Mouse (Mus musculus) spleen, adult 2 months (tissue): Measurements from ENCODE around the gene Rbms3. TPM values are rescaled to one million over a fixed set of nuclear protein-coding genes. Genes with fewer than 3 reads are reported as not detected.

Experiments
- DNase-seq, 2 experiments: peaks; one replicate each; pipeline versions ENCODE4 v3.0.0 to v3.0.0-alpha.2; 2012 to 2021; ENCODE audit warnings: low spot score in 2 of 2, low read depth in 1 of 2
- H3K27ac ChIP-seq: fragments of 200-500 bp; 2 replicates; pipeline ENCODE4 v1.5.1; 2012; ENCODE audit warnings: low read length, inconsistent platforms; ENCODE audit not compliant: insufficient read depth
- H3K27me3 ChIP-seq: fragments of 200-500 bp; 2 replicates; pipeline ENCODE4 v1.6.1; 2012; ENCODE audit warnings: mild to moderate bottlenecking, moderate library complexity, low read length, inconsistent platforms; ENCODE audit not compliant: control insufficient read depth, insufficient read depth
- H3K36me3 ChIP-seq: fragments of 200-500 bp; 2 replicates; pipeline ENCODE4 v1.6.1; 2012; ENCODE audit warnings: mild to moderate bottlenecking, low read length, inconsistent platforms; ENCODE audit not compliant: control insufficient read depth, insufficient read depth
- H3K4me1 ChIP-seq: fragments of 200-500 bp; 2 replicates; pipeline ENCODE4 v1.6.1; 2011; ENCODE audit warnings: inconsistent platforms; ENCODE audit not compliant: control insufficient read depth, insufficient read depth, insufficient read length
- H3K4me3 ChIP-seq: fragments of 200-500 bp; 2 replicates; pipeline ENCODE4 v1.5.1; 2011; ENCODE audit warnings: mild to moderate bottlenecking, inconsistent platforms; ENCODE audit not compliant: insufficient read depth, insufficient read length; ENCODE audit errors: extremely low read depth
- CTCF ChIP-seq: fragments of 200-500 bp; IDR thresholded peaks from 2 replicates; pipeline ENCODE4 v1.5.1; 2011; ENCODE audit warnings: mild to moderate bottlenecking, inconsistent platforms; ENCODE audit not compliant: insufficient read depth, insufficient read length, insufficient replicate concordance; ENCODE audit errors: extremely low read depth
- POLR2A ChIP-seq: fragments of 200-500 bp; IDR thresholded peaks from 2 replicates; pipeline ENCODE4 v1.6.1; 2011; ENCODE audit warnings: low read depth, low read length, inconsistent platforms
- WGBS: fragments of 180-500 bp; shearing (Covaris S2); methylation state at CpG from one replicate; pipeline ENCODE4 v1.1.7; 2018; 5-methylcytosine and 5-hydroxymethylcytosine counted together
- polyA plus RNA-seq: library from polyadenylated mRNA; depleted of rRNA; stranded (reverse); fragments of >200 nt; gene quantifications from 2 replicates; pipeline ENCODE4 v1.2.3, GENCODE M21; 2012

Gene Rbms3
- polyA plus RNA-seq, 1 experiment: 6.8 TPM

DNA sequence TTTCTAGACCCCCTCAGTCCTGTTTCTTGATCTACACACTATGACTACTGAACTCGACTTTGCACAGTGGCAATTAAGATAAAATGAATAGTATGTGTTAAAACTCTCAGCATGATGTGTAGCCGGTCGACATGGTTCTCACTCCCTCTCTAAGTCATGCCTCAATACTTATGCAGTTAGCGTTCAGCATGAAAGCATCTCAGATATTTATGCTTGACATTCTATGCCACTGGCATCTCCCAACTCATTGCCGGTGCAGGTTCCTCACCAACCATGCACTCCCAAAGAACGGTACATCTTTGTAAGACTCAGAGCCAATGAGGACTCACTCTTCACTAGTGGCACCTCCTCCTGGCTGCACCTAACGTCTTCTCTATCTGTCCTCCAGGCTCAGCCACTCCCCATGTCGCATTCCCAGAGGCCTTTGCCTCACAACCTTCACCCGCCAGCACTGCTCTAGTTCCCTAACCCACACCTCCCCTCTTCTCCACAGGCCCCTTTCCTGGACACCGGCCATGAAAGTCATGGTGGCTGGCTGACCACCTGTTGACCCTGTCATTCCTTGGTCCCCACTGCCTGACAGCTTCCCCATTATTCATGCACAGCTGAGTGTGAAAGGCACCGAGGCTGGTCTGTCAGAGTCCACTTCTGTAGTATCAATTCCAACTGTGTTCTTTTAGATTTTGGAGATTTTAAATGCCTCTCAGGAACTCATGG is 561.9 kb downstream of the Rbms3 start:
- TF ChIP-seq POLR2A (no peak), CTCF (no peak)
- 83% methylated on average over 11 of the region's 11 CpGs for WGBS
- Histone ChIP-seq H3K36me3 (no peaks in the 10 kb centered on the region), H3K4me3 (no peak overlapping the region), H3K27ac (no peak overlapping the region), H3K27me3 (no peaks in the 10 kb centered on the region), H3K4me1 (no peaks in the 10 kb centered on the region)
- DNase-seq: no peak

DNA sequence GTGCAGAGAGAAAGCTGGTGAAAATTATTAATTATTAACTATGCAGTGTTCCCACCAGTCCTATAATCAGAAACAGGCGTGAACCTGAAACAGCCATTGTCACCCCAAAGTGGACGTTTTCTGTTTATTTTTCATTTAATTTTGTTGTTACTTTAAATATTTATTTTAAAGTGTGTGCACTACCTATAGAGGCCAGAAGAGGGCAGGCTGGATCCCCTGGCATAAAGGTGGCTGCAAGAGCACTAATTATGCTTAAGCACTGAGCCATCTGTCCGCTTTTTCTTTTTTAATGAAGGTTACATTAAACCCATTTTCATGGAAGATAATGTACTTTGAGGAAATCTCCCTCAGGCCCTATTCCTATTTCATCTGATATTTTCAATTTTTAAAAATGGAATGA is 563.2 kb downstream of the Rbms3 start:
- no peak overlapping the region for H3K27ac ChIP-seq
- TF ChIP-seq POLR2A (no peak), CTCF (no peak)
- no peak overlapping the region for H3K4me3 ChIP-seq
- H3K36me3 ChIP-seq: no peaks in the 10 kb centered on the region
- no peaks in the 10 kb centered on the region for H3K4me1 ChIP-seq
- whole genome bisulfite sequencing: 86% methylated on average over 3 of the region's 3 CpGs
- DNase-seq: no peak
- H3K27me3 ChIP-seq: no peaks in the 10 kb centered on the region

DNA sequence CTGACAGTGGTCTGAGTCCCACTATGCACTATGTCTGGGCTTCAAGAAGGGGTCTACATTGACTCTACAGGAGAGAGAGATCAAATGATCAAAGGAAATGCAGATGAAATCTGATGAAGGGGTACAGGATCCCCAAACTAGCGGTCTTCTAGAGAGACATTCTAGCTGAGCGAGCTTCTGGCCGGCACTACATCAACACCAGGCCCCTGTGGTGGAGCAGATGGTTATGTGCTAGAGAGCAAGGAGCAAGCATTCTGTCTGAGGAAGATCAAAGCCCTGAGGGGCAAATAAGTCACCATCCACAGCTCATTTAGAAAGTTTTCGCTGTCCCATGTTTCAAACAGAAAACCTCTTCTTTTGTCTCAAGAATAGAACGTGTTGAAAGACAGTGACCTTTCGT is 564.1 kb downstream of the Rbms3 start:
- Histone ChIP-seq H3K36me3 (no peaks in the 10 kb centered on the region), H3K4me3 (no peak overlapping the region), H3K27ac (no peak overlapping the region), H3K27me3 (no peaks in the 10 kb centered on the region), H3K4me1 (no peaks in the 10 kb centered on the region)
- DNase-seq: no peak
- TF ChIP-seq CTCF (no peak), POLR2A (no peak)
- WGBS: 93% methylated on average over 6 of the region's 6 CpGs

DNA sequence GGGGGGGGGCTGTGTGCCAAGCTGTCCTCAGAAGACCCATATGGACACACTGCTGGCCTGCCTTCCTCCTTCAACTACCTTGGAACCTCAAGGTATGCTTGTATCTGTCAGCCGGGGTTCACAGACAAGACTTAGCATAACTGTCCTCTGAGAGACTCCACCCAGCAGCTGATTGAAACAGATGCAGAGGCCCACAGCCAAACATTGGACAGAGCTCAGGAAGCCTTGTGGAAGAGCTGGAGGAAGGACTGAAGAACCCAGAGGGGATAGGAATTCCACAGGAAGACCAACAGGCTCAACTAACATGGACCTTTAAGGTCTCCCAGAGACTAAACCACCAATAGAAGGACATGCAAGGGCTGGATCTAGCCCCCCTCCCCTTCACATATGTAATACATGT is 570.1 kb downstream of the Rbms3 start:
- Histone ChIP-seq H3K27ac (no peak overlapping the region), H3K4me1 (no peaks in the 10 kb centered on the region), H3K36me3 (no peaks in the 10 kb centered on the region), H3K27me3 (no peaks in the 10 kb centered on the region), H3K4me3 (no peak overlapping the region)
- TF ChIP-seq POLR2A (no peak), CTCF (no peak)
- no peak for DNase-seq
- WGBS: 93% methylated on average over 1 of the region's 1 CpGs

DNA sequence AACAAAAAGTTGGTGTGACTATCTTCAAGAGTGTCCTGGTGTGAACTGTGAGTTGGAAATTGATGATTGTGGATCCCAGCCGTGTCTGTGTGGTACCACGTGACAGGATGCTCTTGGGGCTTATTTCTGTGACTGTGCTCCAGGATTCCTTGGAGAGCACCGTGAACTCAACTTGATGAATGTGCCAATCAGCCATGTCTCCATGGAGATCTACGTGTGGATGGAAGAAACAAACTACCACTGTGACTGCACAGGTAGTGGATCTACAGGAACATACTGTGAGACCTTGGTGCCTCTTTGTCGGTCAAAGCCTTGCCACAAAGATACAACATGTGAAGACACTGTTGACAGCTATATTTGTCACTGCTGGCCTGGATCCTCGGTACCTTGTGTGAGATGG is 570.6 kb downstream of the Rbms3 start:
- no peak for DNase-seq
- TF ChIP-seq CTCF (no peak), POLR2A (no peak)
- H3K27ac ChIP-seq: no peak overlapping the region
- 81% methylated on average over 6 of the region's 6 CpGs for WGBS
- H3K27me3 ChIP-seq: no peaks in the 10 kb centered on the region
- H3K4me1 ChIP-seq: no peaks in the 10 kb centered on the region
- H3K4me3 ChIP-seq: no peak overlapping the region
- no peaks in the 10 kb centered on the region for H3K36me3 ChIP-seq

DNA sequence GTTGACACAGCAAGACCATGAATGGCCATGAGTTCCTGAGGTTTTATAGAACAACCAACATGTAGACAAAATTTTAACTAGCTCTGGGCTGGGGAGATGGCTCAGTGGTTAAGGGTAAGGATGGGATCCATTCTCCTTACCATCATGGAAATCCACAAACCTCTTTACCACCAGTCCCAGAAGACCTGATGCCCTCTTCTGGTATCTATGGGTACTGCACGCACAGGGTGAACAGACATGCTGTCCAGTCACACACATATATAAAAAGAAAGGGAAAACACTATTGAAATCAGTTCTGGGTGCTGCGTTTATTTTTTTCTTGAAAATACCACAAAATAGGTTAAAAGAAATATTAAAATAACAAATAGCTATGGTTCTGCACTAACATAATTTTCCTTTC is 577.8 kb downstream of the Rbms3 start:
- DNase-seq: no peak
- Histone ChIP-seq H3K27me3 (no peaks in the 10 kb centered on the region), H3K4me3 (no peak overlapping the region), H3K36me3 (no peaks in the 10 kb centered on the region), H3K27ac (no peak overlapping the region), H3K4me1 (no peaks in the 10 kb centered on the region)
- WGBS: 97% methylated on average over 2 of the region's 2 CpGs
- no peak for TF ChIP-seq CTCF
- TF ChIP-seq POLR2A: no peak

DNA sequence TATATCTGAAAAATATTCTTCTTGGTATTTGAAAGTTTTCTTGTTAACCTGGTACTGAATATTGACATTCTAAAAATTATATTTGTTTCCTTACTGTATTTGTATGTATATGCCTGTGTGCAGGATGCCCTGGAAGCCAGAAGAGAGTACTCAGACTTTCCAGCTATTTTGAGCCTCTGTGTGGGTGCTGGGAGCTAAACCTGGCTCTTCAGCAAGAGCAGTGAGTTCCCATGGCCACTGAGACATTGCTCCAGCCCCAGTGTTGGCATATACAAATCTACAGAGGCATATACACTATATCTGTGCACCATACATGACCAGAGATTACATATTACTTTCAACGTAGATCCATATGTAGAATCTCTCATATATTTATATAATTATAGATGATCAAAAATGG is 581.1 kb downstream of the Rbms3 start:
- Histone ChIP-seq H3K27ac (no peak overlapping the region), H3K4me3 (no peak overlapping the region), H3K27me3 (no peaks in the 10 kb centered on the region), H3K36me3 (no peaks in the 10 kb centered on the region), H3K4me1 (no peaks in the 10 kb centered on the region)
- TF ChIP-seq CTCF (no peak), POLR2A (no peak)
- WGBS: 75% methylated on average over 1 of the region's 1 CpGs
- DNase-seq: no peak

DNA sequence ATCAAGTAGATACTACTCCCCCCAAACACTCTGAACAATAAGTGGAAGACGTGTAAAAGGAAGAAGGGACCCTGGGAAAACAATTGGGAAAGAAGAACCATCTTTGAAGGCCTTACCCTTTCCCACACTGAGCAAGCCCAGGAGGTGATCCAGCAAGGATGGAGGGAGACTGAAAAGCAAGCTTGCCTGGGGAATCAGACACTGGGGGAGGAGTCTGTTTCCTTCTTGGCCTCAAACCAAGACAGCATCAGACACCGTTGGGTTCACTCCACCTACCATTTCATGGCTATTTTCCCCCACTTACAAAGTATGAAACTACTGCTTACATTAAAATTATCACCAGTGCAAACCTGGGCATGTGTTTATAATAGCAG is 587.7 kb downstream of the Rbms3 start:
- Histone ChIP-seq H3K4me1 (no peaks in the 10 kb centered on the region), H3K36me3 (no peaks in the 10 kb centered on the region), H3K4me3 (no peak overlapping the region), H3K27ac (no peak overlapping the region), H3K27me3 (no peaks in the 10 kb centered on the region)
- WGBS: 76% methylated on average over 2 of the region's 2 CpGs
- TF ChIP-seq POLR2A (no peak), CTCF (no peak)
- DNase-seq: no peak
